Mouse (Mus musculus): ENCODE measurements around the gene Ppm1g. TPM values are rescaled to one million over a fixed set of nuclear protein-coding genes. Genes with fewer than 3 reads are reported as not detected.

Gene Ppm1g
- polyA plus RNA-seq, 1 experiment: 84.1 TPM

GRCm38 (mm10) chr5:31240637-31241521, 20.4 kb upstream of the Ppm1g start, which contains the start of the genes Nrbp1 and Gm9970:
Nrbp1 (plus strand) TSS chr5:31240864.
Gm9970 (minus strand) TSS chr5:31241232.
- no peak for TF ChIP-seq CTCF (IDR thresholded peaks at IDR 0.05; ENCODE audit: borderline replicate concordance, insufficient read depth, low read depth, low read length)
- peak; percentile 89; the same call in 1 of the 2 replicates for TF ChIP-seq POLR2A (IDR thresholded peaks at IDR 0.05; ENCODE audit: borderline replicate concordance, insufficient read depth, low read length)
- WGBS: under 1% methylated on average over 98 of the region's 103 CpGs
- peak; percentile 96 to 97 for DNase-seq

DNA sequence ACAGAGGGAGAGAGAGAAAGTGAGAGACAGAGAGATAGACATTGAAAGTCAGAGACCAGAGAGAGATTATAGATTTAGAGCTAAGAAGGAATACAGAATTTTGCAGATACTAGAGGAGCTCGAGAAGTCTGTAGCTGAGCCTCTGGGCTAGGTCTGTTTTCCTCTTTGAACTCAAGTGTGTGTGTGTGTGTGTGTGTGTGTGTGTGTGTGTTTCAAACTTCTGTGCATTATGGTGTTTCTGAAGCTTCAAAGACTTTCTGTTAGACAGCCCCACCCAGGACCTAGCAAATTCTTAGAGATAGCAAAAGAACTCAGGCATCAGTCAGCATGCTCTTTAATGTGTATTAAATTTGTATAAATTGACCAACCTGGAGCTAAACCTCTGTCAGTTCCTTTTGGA, 6.2 kb upstream of the Ppm1g start:
- DNase-seq: no peak
- H3K4me1 ChIP-seq (ENCODE audit: control insufficient read depth, insufficient read depth, low read length): no peaks in the 10 kb centered on the region
- TF ChIP-seq CTCF (IDR thresholded peaks at IDR 0.05; ENCODE audit: borderline replicate concordance, insufficient read depth, low read depth, low read length) (no peak), POLR2A (IDR thresholded peaks at IDR 0.05; ENCODE audit: borderline replicate concordance, insufficient read depth, low read length) (no peak)
- H3K4me3 ChIP-seq (replicated peaks; ENCODE audit: insufficient read depth, low read depth, low read length): no peak overlapping the region
- no peak overlapping the region for H3K27ac ChIP-seq (ENCODE audit: insufficient read depth, low read length)
- no peaks in the 10 kb centered on the region for H3K27me3 ChIP-seq (ENCODE audit: control insufficient read depth, insufficient read depth, low read length)
- 71% methylated on average over 1 of the region's 1 CpGs for WGBS

More at GRCm38 (mm10) chr5:31240637-31241521, 20.4 kb upstream of the Ppm1g start, which contains the start of the genes Nrbp1 and Gm9970:
- H3K4me3 ChIP-seq (replicated peaks; ENCODE audit: insufficient read depth, low read depth, low read length): peak within 1 kb of the TSS; percentile 96
- H3K27ac ChIP-seq (ENCODE audit: insufficient read depth, low read length): peak within 1 kb of the TSS; percentile 89
- H3K4me1 ChIP-seq (ENCODE audit: control insufficient read depth, insufficient read depth, low read length): no peaks in the 10 kb centered on the region; the same call in 1 of the 2 replicates
- H3K27me3 ChIP-seq (ENCODE audit: control insufficient read depth, insufficient read depth, low read length): no peaks in the 10 kb centered on the region

GRCm38 (mm10) chr5:31222696-31223095, 2.2 kb upstream of the Ppm1g start:
- WGBS: 94% methylated on average over 9 of the region's 9 CpGs
- H3K27ac ChIP-seq (ENCODE audit: insufficient read depth, low read length): no peak overlapping the region
- no peak for TF ChIP-seq CTCF (IDR thresholded peaks at IDR 0.05; ENCODE audit: borderline replicate concordance, insufficient read depth, low read depth, low read length)
- no peak for TF ChIP-seq POLR2A (IDR thresholded peaks at IDR 0.05; ENCODE audit: borderline replicate concordance, insufficient read depth, low read length)
- no peak overlapping the region for H3K4me3 ChIP-seq (replicated peaks; ENCODE audit: insufficient read depth, low read depth, low read length)
- DNase-seq: no peak
- peaks cover 2% of the 10 kb centered on the region; the same call in 1 of the 2 replicates for H3K4me1 ChIP-seq (ENCODE audit: control insufficient read depth, insufficient read depth, low read length)
- no peaks in the 10 kb centered on the region for H3K27me3 ChIP-seq (ENCODE audit: control insufficient read depth, insufficient read depth, low read length)

GRCm38 (mm10) chr5:31221304-31221945, 938 bp upstream of the Ppm1g start:
- TF ChIP-seq CTCF (IDR thresholded peaks at IDR 0.05; ENCODE audit: borderline replicate concordance, insufficient read depth, low read depth, low read length) (no peak), POLR2A (IDR thresholded peaks at IDR 0.05; ENCODE audit: borderline replicate concordance, insufficient read depth, low read length) (no peak)
- H3K4me3 ChIP-seq (replicated peaks; ENCODE audit: insufficient read depth, low read depth, low read length): peak overlapping the region; percentile 90
- peak in 1 of 2 experiments; percentile 24 for DNase-seq
- peaks cover 2% of the 10 kb centered on the region; the same call in 1 of the 2 replicates for H3K4me1 ChIP-seq (ENCODE audit: control insufficient read depth, insufficient read depth, low read length)
- H3K27me3 ChIP-seq (ENCODE audit: control insufficient read depth, insufficient read depth, low read length): no peaks in the 10 kb centered on the region
- peak overlapping the region; percentile 67; the same call in 1 of the 2 replicates for H3K27ac ChIP-seq (ENCODE audit: insufficient read depth, low read length)
- WGBS: 12% methylated on average over 11 of the region's 11 CpGs

- no peak for DNase-seq
- WGBS: under 1% methylated on average over 40 of the region's 40 CpGs
These were observed 508 bp downstream of the Ppm1g start for GRCm38 (mm10) chr5:31219911-31220447.

GRCm38 (mm10) chr5:31219474-31219873, 1.0 kb downstream of the Ppm1g start:
- WGBS: 2% methylated on average over 11 of the region's 11 CpGs
- Histone ChIP-seq H3K27me3 (ENCODE audit: control insufficient read depth, insufficient read depth, low read length) (no peaks in the 10 kb centered on the region), H3K4me1 (ENCODE audit: control insufficient read depth, insufficient read depth, low read length) (peaks cover 2% of the 10 kb centered on the region; the same call in 1 of the 2 replicates), H3K27ac (ENCODE audit: insufficient read depth, low read length) (no peak overlapping the region), H3K4me3 (replicated peaks; ENCODE audit: insufficient read depth, low read depth, low read length) (peak overlapping the region; percentile 76)
- TF ChIP-seq POLR2A (IDR thresholded peaks at IDR 0.05; ENCODE audit: borderline replicate concordance, insufficient read depth, low read length): no peak
- no peak for TF ChIP-seq CTCF (IDR thresholded peaks at IDR 0.05; ENCODE audit: borderline replicate concordance, insufficient read depth, low read depth, low read length)
- DNase-seq: no peak

More at GRCm38 (mm10) chr5:31219911-31220447, 508 bp downstream of the Ppm1g start:
- H3K4me1 ChIP-seq (ENCODE audit: control insufficient read depth, insufficient read depth, low read length): peaks cover 2% of the 10 kb centered on the region; the same call in 1 of the 2 replicates
- peak overlapping the region; percentile 76 for H3K4me3 ChIP-seq (replicated peaks; ENCODE audit: insufficient read depth, low read depth, low read length)
- TF ChIP-seq CTCF (IDR thresholded peaks at IDR 0.05; ENCODE audit: borderline replicate concordance, insufficient read depth, low read depth, low read length): no peak
- no peak for TF ChIP-seq POLR2A (IDR thresholded peaks at IDR 0.05; ENCODE audit: borderline replicate concordance, insufficient read depth, low read length)
- peak overlapping the region; percentile 35; the same call in 1 of the 2 replicates for H3K27ac ChIP-seq (ENCODE audit: insufficient read depth, low read length)
- H3K27me3 ChIP-seq (ENCODE audit: control insufficient read depth, insufficient read depth, low read length): no peaks in the 10 kb centered on the region

- DNase-seq: no peak
- H3K4me1 ChIP-seq (ENCODE audit: control insufficient read depth, insufficient read depth, low read length): peaks cover 2% of the 10 kb centered on the region; the same call in 1 of the 2 replicates
- no peak overlapping the region for H3K27ac ChIP-seq (ENCODE audit: insufficient read depth, low read length)
- H3K4me3 ChIP-seq (replicated peaks; ENCODE audit: insufficient read depth, low read depth, low read length): peak overlapping the region; percentile 6
- TF ChIP-seq CTCF (IDR thresholded peaks at IDR 0.05; ENCODE audit: borderline replicate concordance, insufficient read depth, low read depth, low read length) (no peak), POLR2A (IDR thresholded peaks at IDR 0.05; ENCODE audit: borderline replicate concordance, insufficient read depth, low read length) (no peak)
- WGBS: 2% methylated on average over 2 of the region's 2 CpGs
- H3K27me3 ChIP-seq (ENCODE audit: control insufficient read depth, insufficient read depth, low read length): no peaks in the 10 kb centered on the region
These were observed 1.4 kb downstream of the Ppm1g start for GRCm38 (mm10) chr5:31219070-31219469.
